Mouse (Mus musculus) right cerebral cortex, postnatal 36 days (tissue): Measurements from ENCODE around the gene Xylt1.

ENCODE experiments used
- DNase-seq, 2 experiments: peaks; one replicate each; pipeline ENCODE4 v3.0.0; 2022; ENCODE audit warnings: low spot score in 2 of 2, mixed read lengths in 1 of 2

Gene Xylt1

GRCm38 (mm10) chr7:117559051-117559450, 178.3 kb downstream of the Xylt1 start:
- DNase-seq = no peak

- DNase-seq = no peak
These were observed 183.2 kb downstream of the Xylt1 start for GRCm38 (mm10) chr7:117563939-117564499.

GRCm38 (mm10) chr7:117564627-117565026, 183.8 kb downstream of the Xylt1 start:
- no peak for DNase-seq

- DNase-seq = no peak
These were observed 185.3 kb downstream of the Xylt1 start for GRCm38 (mm10) chr7:117566115-117566514.

GRCm38 (mm10) chr7:117566833-117567232, 186.1 kb downstream of the Xylt1 start:
- DNase-seq = no peak

GRCm38 (mm10) chr7:117567252-117567651, 186.5 kb downstream of the Xylt1 start:
- DNase-seq = no peak

- DNase-seq = no peak
These were observed 187.0 kb downstream of the Xylt1 start for GRCm38 (mm10) chr7:117567653-117568340.

GRCm38 (mm10) chr7:117571131-117571530, 190.4 kb downstream of the Xylt1 start:
- DNase-seq = no peak

- DNase-seq = no peak
These were observed 190.9 kb downstream of the Xylt1 start for GRCm38 (mm10) chr7:117571713-117572112.

- peak; percentile 29 to 40 for DNase-seq
These were observed 192.4 kb downstream of the Xylt1 start for GRCm38 (mm10) chr7:117573170-117573569.

GRCm38 (mm10) chr7:117575417-117575816, 194.6 kb downstream of the Xylt1 start:
- no peak for DNase-seq

- DNase-seq = no peak
These were observed 196.3 kb downstream of the Xylt1 start for GRCm38 (mm10) chr7:117577035-117577434.

- no peak for DNase-seq
These were observed 204.4 kb downstream of the Xylt1 start for GRCm38 (mm10) chr7:117585164-117585563.

GRCm38 (mm10) chr7:117586811-117587210, 206.0 kb downstream of the Xylt1 start:
- DNase-seq = no peak

GRCm38 (mm10) chr7:117587234-117587929, 206.6 kb downstream of the Xylt1 start:
- DNase-seq = no peak

GRCm38 (mm10) chr7:117588426-117588825, 207.6 kb downstream of the Xylt1 start:
- no peak for DNase-seq

- no peak for DNase-seq
These were observed 208.6 kb downstream of the Xylt1 start for GRCm38 (mm10) chr7:117589359-117589758.

GRCm38 (mm10) chr7:117589820-117590219, 209.0 kb downstream of the Xylt1 start:
- DNase-seq = no peak

GRCm38 (mm10) chr7:117594191-117594590, 213.4 kb downstream of the Xylt1 start:
- no peak for DNase-seq

GRCm38 (mm10) chr7:117595029-117595695, 214.4 kb downstream of the Xylt1 start:
- peak; percentile 66 to 70 for DNase-seq

- DNase-seq = no peak
These were observed 219.7 kb downstream of the Xylt1 start for GRCm38 (mm10) chr7:117600443-117600842.

GRCm38 (mm10) chr7:117610439-117610838, 229.7 kb downstream of the Xylt1 start:
- DNase-seq = no peak
